Mouse (Mus musculus) 3134 (cell line): ENCODE data around the gene Bcat2.
A peak's percentile ranks its signal among the peaks of the same experiment; 100 is the strongest.

ENCODE experiments used
- DNase-seq: peaks from one replicate; pipeline ENCODE4 v3.0.0-alpha.2; 2011; ENCODE audit warnings: low spot score; ENCODE audit not compliant: insufficient read length; ENCODE audit errors: extremely low read depth

Gene Bcat2

DNA sequence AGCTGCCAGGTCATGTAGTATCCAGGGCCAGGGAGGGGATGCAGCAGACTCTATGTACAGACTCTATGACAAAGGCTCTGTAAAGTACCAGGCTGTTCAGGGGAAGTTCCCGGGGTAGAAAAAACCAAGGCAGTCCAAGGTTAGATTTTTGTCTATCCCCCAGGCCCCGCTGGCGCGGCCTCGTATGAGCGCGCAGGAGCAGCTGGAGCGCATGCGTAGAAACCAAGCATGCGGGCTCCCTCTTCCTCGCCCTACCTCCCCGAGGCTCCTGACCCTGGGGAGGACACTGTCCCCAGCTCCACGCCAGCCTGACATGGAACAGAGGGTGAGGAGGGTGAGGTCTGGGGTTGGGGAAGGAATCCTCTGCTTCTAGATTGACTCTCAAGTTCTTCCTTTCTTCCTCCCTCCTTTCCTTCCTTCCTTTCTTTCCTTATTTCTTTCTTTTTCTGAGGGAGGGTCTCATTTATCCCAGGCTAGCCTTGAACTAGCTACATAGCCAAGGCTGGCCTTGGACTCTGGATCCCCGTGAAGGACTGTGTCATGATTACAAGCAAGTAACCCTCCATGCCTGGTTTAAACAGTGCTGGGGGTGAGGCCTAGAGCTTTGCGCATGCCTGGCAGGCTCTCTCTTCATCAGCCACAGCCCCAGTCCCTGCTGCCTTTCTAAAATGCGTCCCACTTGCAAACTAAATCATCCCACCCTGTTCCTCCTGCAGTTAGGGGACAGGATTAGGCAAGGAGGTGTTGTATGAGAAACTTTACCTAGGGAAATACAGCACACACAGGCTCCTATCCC lies 20.1 kb upstream of the Bcat2 start:
- no peak for DNase-seq

GRCm38 (mm10) chr7:45550821-45551511 lies 19.0 kb upstream of the Bcat2 start:
- DNase-seq: no peak

- DNase-seq: no peak
Observed at GRCm38 (mm10) chr7:45551512-45551883, 18.5 kb upstream of the Bcat2 start.

- no peak for DNase-seq
Observed at GRCm38 (mm10) chr7:45553519-45553918, 16.4 kb upstream of the Bcat2 start.

DNA sequence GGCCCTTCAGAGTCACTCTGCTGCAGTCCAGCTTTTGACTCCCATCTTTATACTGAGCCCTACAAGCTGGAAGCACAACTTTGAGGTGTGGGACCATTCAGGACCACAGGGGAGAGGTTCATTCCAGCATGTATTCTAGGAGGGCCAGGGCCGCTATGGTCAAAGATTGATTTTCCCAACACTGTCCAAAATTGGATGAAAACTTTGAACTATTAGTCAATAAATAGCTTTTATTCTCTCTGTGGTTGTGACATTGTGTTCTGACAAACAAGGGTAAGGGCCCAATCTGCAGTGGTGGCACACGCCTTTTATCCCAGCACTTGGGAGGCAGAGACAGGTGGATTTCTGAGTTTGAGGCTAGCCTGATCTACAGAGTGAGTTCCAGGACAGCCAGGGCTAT lies 16.0 kb upstream of the Bcat2 start:
- DNase-seq: no peak

DNA sequence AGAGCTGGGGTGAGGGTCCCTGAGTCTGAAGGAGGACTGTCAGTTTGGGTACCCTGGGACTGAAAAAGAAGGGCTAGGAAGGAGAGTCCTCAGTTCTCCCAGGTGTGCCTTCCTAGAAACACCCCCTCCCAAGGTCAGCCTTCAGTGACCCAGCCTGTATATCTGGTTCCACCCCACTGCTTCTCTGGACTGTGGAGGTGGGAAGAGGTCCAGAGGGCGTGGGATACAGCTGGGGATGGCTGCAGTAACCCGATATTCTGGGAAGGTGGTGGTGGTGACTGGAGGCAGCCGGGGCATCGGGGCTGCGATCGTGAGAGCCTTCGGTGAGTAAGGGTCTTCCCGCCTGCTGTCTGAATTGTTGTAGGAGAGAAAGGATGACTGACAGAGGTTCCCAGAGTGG lies 15.2 kb upstream of the Bcat2 start, which contains the start of gene Hsd17b14:
Gene Hsd17b14 (plus strand): TSS at position 150 of the 400 bp plus-strand sequence.
- DNase-seq: no peak

DNA sequence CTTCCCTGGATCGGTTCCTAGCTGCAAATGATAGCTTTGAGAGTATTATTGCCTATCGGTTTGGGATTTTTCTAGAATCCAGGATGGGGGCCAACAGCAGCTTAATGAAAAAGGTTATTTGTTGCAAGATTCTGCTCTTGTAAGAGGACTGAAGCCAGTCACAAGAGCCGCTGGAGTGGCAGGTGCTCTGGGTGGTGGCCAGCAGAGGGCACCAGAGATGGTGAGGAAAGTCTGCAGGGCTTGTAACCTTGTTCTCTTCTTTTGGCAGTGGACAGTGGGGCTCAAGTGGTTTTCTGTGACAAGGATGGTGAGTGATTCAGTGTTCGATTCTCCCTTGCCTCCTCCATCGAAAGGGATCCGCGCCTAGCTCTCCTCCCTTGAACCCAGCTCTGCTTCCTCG lies 14.2 kb upstream of the Bcat2 start:
- peak; percentile 66 for DNase-seq

- no peak for DNase-seq
Observed at GRCm38 (mm10) chr7:45558907-45559306, 11.0 kb upstream of the Bcat2 start.

DNA sequence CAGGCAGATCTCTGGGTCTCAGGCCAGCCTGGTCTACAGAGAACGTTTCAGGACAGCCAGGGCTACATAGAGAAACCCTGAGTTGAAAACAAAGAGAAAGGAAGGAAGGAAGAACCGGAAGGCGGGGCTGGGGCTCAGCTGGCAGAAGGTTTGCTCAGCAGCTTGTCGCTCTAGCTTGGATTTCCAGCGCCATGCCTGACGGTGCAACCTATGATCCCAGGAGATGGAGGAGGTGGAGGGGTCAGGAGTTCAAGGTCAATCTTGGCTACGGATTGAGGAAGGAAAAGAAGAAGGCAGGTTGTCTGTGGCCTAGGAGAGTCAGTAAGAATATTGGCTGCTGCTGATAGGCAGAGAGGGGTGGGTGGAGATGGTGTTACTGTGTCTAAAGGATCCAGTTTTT lies 9.7 kb upstream of the Bcat2 start:
- DNase-seq: no peak

DNA sequence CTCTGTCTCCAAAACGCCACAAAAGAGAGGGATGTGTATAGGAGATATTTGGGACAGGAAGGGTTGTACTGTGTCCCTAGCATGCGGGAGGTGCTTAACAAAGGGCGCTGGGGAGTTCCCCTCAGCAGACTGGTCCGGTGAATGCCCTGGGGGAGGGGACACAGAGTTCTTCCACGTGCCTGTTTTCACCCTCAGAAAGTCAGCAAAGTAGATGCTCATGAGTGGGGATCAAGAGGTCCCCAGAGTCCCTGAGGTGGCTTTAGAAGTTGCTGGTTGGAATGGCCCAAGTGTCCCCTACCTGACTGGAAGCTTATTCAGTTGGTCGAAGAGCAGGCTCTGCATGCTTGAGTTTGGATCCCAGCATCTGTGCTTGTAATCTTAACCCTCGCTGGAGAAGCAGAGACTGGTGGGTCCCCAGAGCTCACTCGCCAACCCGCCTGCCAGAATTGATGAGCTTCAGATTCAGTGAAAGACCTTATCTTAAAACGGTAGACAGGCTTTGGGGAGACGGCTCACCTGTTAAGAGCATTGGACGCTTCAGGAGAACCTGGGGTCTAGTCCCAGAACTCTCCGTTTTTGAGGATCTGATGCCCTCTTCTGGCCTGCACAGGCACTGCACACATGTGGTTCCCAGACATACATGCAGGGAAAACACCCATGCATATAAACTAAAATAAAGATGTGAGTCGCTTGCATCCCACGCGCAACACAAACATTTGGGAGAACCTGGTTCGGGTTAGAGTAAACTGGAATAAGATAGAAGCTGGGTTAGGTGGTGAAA lies 8.9 kb upstream of the Bcat2 start:
- DNase-seq: no peak

DNA sequence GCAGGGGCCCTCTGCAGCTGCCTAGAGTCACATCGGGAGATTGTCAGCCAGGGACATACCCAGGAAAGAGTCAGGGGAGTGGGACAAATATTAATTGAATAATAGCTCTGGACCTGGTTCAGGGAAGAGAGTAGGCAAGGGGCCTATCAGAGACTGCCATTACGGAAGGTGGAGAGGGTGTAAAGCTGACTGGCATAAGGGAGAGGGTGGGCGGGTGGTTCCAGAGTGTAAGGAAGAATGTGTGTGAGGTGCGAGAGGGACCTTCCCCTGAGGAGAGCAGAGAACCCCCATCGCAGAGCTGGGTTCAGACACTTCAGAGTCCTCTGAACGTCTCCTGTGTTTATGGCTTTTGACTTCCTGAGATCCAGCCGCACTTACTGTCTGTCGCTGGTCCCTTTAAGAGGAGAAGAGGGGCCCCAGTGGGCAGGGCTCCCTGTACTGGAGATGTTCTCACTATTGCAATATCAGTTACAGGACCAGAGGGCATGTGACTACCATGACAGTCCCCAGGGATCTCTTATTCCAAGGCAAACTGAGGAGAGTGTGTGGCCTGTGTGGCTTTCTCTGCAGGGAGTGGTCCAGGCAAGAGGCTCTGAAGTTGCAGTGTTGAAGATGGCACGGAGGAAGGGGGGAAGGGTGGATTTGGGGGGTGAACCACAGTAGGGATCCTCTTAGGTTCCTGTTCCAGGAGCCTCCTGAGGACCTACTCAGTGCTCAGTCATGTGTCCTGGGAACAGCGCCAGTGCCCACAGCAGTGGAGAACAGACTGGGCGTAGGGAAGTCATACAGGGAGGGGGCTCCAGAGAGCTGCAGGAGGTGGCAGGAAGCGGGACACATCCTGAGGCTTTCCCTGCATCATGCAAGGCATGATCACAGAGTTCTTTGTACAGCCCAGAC lies 8.1 kb upstream of the Bcat2 start:
- no peak for DNase-seq

GRCm38 (mm10) chr7:45564811-45565210 lies 5.1 kb upstream of the Bcat2 start:
- DNase-seq: no peak

- DNase-seq: no peak
Observed at GRCm38 (mm10) chr7:45565446-45565845, 4.5 kb upstream of the Bcat2 start.

GRCm38 (mm10) chr7:45567112-45567779 lies 2.7 kb upstream of the Bcat2 start:
- no peak for DNase-seq

GRCm38 (mm10) chr7:45567780-45568516 lies 2.0 kb upstream of the Bcat2 start:
- peak; percentile 93 for DNase-seq

- no peak for DNase-seq
Observed at GRCm38 (mm10) chr7:45568601-45569473, 1.1 kb upstream of the Bcat2 start.

DNA sequence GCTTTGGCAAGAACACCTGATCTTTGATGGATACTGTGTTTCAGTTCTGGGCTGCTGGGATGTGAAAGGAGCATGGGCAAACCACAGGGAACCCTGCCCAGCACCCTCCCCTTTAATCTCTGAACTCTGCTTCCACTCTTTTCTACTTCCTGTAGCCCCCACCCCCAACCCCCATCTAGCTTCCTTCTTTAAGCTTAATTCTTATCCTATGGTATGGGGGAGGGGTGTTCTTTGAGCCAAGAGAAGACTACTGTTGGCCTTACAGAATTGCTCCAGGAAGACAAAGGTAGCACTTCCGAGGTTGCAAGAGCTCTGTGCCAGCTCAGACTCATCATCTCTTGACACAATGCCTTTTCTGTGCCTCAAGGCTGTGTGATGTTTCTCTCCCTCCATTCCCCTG lies 2.0 kb downstream of the Bcat2 start:
- no peak for DNase-seq

DNA sequence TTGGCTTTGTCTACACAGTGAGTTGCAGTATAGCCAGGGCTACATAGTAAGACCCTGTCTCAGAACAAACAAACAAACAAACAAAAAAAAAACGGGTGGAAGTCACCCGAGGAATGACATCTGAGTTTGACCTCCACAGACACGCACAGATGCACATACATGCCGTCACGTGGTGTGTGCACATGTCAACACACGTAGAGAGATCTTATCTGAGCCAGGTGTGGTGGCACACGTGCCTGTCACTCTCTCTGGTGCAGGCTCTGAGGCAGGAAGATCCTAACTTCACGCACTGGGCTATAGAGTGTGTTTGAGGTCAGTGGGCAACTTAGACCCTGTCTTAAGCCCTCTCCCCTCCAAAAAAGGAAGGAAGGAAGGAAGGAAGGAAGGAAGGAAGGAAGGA lies 4.0 kb downstream of the Bcat2 start:
- no peak for DNase-seq
